Mouse (Mus musculus): ENCODE results near the gene H2-M2.
A peak's percentile ranks its signal among the peaks of the same experiment; 100 is the strongest.

Gene H2-M2

GRCm38 (mm10) chr17:37483452-37483851 is at the start of gene H2-M2:
H2-M2 (minus strand) TSS chr17:37483552.
- DNase-seq (ENCODE audit: low spot score): no peak

- peak; percentile 1 for DNase-seq (ENCODE audit: low spot score)
Observed at GRCm38 (mm10) chr17:37525427-37525826, 42.1 kb upstream of the H2-M2 start.

GRCm38 (mm10) chr17:37524612-37525011 is 41.3 kb upstream of the H2-M2 start:
- DNase-seq (ENCODE audit: low spot score): peak; percentile 2

DNA sequence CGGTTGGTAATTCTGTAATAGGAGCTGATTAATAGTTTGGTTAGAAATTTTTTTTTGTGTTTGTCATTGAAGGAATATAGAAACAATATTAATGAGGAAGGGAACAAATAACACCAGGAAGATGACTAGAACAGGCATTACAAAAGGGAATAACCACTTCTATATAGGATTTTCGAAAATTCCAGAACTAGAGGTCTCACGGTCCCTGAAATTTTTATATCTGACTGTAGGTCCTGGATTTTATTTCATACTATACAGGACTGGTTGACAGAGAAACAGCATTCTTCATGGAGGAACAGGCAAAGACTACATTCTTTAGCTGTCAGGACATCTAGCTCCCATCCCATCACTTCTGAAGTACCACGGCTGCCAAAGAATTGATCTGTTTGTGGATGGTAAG is 24.4 kb upstream of the H2-M2 start, which contains the start of gene Olfr111:
TSS of gene Olfr111 (plus strand) at position 301 of the 400 bp plus-strand sequence.
- DNase-seq (ENCODE audit: low spot score): no peak

- no peak for DNase-seq (ENCODE audit: low spot score)
Observed at GRCm38 (mm10) chr17:37491930-37492518, 8.7 kb upstream of the H2-M2 start, which contains the start of gene Olfr110. Olfr110 (plus strand) TSS chr17:37492468.

- DNase-seq (ENCODE audit: low spot score): no peak
Observed at GRCm38 (mm10) chr17:37458616-37459015, 24.7 kb downstream of the H2-M2 start, which contains the start of gene Olfr109. Olfr109 (plus strand) TSS chr17:37458916.

DNA sequence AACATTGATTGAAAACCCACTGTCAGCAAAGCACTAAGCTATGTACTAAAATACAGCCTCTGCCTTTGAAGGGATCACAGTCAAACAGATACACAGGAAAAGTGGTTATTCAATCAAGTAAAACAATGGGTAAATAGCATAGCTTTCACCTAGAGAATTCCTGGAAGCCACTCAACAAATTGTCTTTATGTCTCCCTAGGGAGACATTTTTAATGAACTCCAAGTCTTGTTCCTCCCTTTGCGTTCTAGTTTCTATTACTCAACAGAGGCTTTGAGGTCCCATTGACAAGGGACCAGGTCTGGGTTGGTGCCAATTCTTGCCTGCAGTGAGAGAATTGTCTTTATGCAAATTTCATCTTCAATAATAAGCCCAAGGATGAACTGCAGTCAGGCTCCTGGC is 38.2 kb downstream of the H2-M2 start, which contains the start of gene Olfr108:
TSS of gene Olfr108 (plus strand) at position 301 of the 400 bp plus-strand sequence.
- DNase-seq (ENCODE audit: low spot score): no peak
